Mouse (Mus musculus) olfactory bulb, adult 2 months (tissue): ENCODE data around the gene Lcmt1.

Source experiments
- CTCF ChIP-seq: fragments of 200-500 bp; IDR thresholded peaks from 2 replicates; pipeline ENCODE4 v1.5.1; 2012; ENCODE audit warnings: low read depth, mild to moderate bottlenecking, low read length, moderate library complexity; ENCODE audit not compliant: insufficient read depth
- POLR2A ChIP-seq: fragments of 200-500 bp; IDR thresholded peaks from 2 replicates; pipeline ENCODE4 v1.6.1; 2012; ENCODE audit warnings: mild to moderate bottlenecking, low read depth, low read length, moderate library complexity; ENCODE audit not compliant: insufficient read depth

DNA sequence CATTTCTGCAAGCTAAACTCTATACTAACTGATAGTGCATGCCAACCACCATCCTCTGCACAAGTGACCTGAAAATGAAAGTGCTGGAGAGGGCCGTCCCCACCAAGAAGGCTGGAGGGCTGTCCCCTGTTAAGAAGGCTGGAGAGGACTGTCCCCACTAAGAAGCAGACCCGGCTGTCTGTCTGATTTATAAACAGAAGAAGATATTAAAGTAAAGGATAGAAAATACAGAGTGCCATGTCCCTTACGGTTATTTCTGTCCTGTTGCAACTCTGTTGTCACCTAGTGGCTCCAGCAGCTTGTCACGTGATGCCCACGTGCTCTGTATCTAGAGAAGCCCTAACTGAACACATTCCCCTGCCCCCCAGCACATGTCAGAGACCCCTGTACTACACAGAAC, 9.4 kb upstream of the Lcmt1 start:
- no peak for TF ChIP-seq CTCF
- no peak for TF ChIP-seq POLR2A
